Mouse (Mus musculus) midbrain, embryonic 11.5 days (tissue): ENCODE measurements around the gene Ibtk. TPM values are rescaled to one million over a fixed set of nuclear protein-coding genes. Genes with fewer than 3 reads are reported as not detected.

ENCODE experiments used
- ATAC-seq: fragments of 200-750 bp; cut with Nextera tagmentation; 2 replicates; pipeline ENCODE4 v1.8.0; 2017; ENCODE audit warnings: moderate TSS enrichment, moderate library complexity; ENCODE audit not compliant: low FRiP score
- DNase-seq: peaks from one replicate; pipeline ENCODE4 v3.0.0; 2015; ENCODE audit warnings: low spot score; ENCODE audit errors: missing footprints
- H3K27ac ChIP-seq: fragments of 300-500 bp; sonication (generic); 2 replicates; pipeline ENCODE4 v1.5.1; 2014; ENCODE audit warnings: low read depth, low read length
- H3K27me3 ChIP-seq: fragments of 300-500 bp; sonication (generic); 2 replicates; pipeline ENCODE4 v1.6.1; 2014; ENCODE audit warnings: mild to moderate bottlenecking, low read length, moderate library complexity, mixed read lengths; ENCODE audit not compliant: control insufficient read depth, insufficient read depth
- H3K36me3 ChIP-seq: fragments of 300-500 bp; sonication (generic); 2 replicates; pipeline ENCODE4 v1.6.1; 2014; ENCODE audit warnings: mild to moderate bottlenecking, low read length, moderate library complexity, mixed read lengths; ENCODE audit not compliant: control insufficient read depth, insufficient read depth
- H3K4me1 ChIP-seq: fragments of 300-500 bp; sonication (generic); 2 replicates; pipeline ENCODE4 v1.6.1; 2014; ENCODE audit warnings: low read length; ENCODE audit not compliant: control insufficient read depth, insufficient read depth
- H3K4me2 ChIP-seq: fragments of 300-500 bp; sonication (generic); 2 replicates; pipeline ENCODE4 v1.6.1; 2014; ENCODE audit warnings: mild to moderate bottlenecking, moderate library complexity
- H3K4me3 ChIP-seq: fragments of 300-500 bp; sonication (generic); 2 replicates; pipeline ENCODE4 v1.5.1; 2014; ENCODE audit warnings: low read depth, low read length
- H3K9ac ChIP-seq: fragments of 300-500 bp; sonication (generic); 2 replicates; pipeline ENCODE4 v1.6.1; 2014; ENCODE audit warnings: low read length
- H3K9me3 ChIP-seq: fragments of 300-500 bp; sonication (generic); 2 replicates; pipeline ENCODE4 v1.6.1; 2016; ENCODE audit warnings: low read length; ENCODE audit not compliant: control insufficient read depth
- WGBS: fragments of 180-500 bp; shearing (Covaris S2); extraction: QIAGEN DNeasy Blood & Tissue Kit; methylation state at CpG from one replicate; pipeline ENCODE4 v1.1.7; 2014; 5-methylcytosine and 5-hydroxymethylcytosine counted together
- polyA plus RNA-seq: library from polyadenylated mRNA; unstranded; fragments of >200 nt; fragmentation: Nextera tagmentation; extraction: Ambion mirVana; gene quantifications from 2 replicates; pipeline ENCODE4 v1.2.1, GENCODE M21; 2014

The Ibtk gene
- polyA plus RNA-seq, 1 experiment from 2014 or later, result 42.5 TPM

GRCm38 (mm10) chr9:85734821-85735220 lies 14.3 kb downstream of the Ibtk start:
- no peak overlapping the region for H3K4me3 ChIP-seq
- H3K36me3 ChIP-seq, result peaks cover 2% of the 10 kb centered on the region; the same call in 1 of the 2 replicates
- H3K4me2 ChIP-seq, result no peak overlapping the region
- no peaks in the 10 kb centered on the region for H3K4me1 ChIP-seq
- DNase-seq, result no peak
- 94% methylated on average over 4 of the region's 4 CpGs for WGBS
- H3K9me3 ChIP-seq, result no peaks in the 10 kb centered on the region
- H3K9ac ChIP-seq, result no peak overlapping the region
- no peak overlapping the region for H3K27ac ChIP-seq
- no peaks in the 10 kb centered on the region for H3K27me3 ChIP-seq
- no peak for ATAC-seq

- H3K4me2 ChIP-seq, result no peak overlapping the region
- no peaks in the 10 kb centered on the region for H3K27me3 ChIP-seq
- 93% methylated on average over 9 of the region's 9 CpGs for WGBS
- H3K36me3 ChIP-seq, result peaks cover 24% of the 10 kb centered on the region
- no peak overlapping the region for H3K9ac ChIP-seq
- no peaks in the 10 kb centered on the region for H3K4me1 ChIP-seq
- no peaks in the 10 kb centered on the region for H3K9me3 ChIP-seq
- no peak overlapping the region for H3K27ac ChIP-seq
- H3K4me3 ChIP-seq, result no peak overlapping the region
- ATAC-seq, result no peak
- no peak for DNase-seq
Observed at GRCm38 (mm10) chr9:85724078-85724477, 25.1 kb downstream of the Ibtk start.

- Histone ChIP-seq H3K27me3 (no peaks in the 10 kb centered on the region), H3K36me3 (peaks cover 29% of the 10 kb centered on the region), H3K4me2 (no peak overlapping the region), H3K4me1 (no peaks in the 10 kb centered on the region), H3K4me3 (no peak overlapping the region), H3K9me3 (no peaks in the 10 kb centered on the region), H3K9ac (no peak overlapping the region), H3K27ac (no peak overlapping the region)
- 91% methylated on average over 7 of the region's 7 CpGs for WGBS
- DNase-seq (no peak), ATAC-seq (no peak)
Observed at GRCm38 (mm10) chr9:85717336-85717735, 31.8 kb downstream of the Ibtk start.

DNA sequence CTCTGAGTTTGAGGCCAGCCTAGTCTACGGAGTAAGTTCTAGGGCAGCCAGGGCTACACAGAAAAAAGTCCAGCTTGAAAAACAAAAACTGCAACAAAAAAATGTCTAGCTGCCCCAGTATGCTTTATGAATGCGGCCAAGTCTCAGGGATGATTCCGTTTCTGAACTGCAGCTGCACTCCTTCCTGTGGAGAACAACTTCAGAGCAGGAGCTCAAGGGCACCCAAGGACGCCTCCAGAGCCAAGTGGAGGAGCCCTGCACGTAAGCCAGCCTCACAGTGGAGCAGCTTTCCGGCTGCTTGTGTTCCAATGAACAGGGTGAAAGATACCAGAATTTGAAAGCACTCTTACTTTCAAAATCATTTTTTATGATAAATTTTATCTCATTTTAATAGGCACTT lies 41.8 kb downstream of the Ibtk start:
- no peak overlapping the region for H3K4me3 ChIP-seq
- peaks cover 16% of the 10 kb centered on the region for H3K36me3 ChIP-seq
- no peaks in the 10 kb centered on the region for H3K4me1 ChIP-seq
- 88% methylated on average over 6 of the region's 6 CpGs for WGBS
- no peaks in the 10 kb centered on the region for H3K27me3 ChIP-seq
- H3K4me2 ChIP-seq, result no peak overlapping the region
- H3K9ac ChIP-seq, result no peak overlapping the region
- no peak for ATAC-seq
- no peaks in the 10 kb centered on the region for H3K9me3 ChIP-seq
- DNase-seq, result no peak
- H3K27ac ChIP-seq, result no peak overlapping the region

- 87% methylated on average over 5 of the region's 5 CpGs for WGBS
Observed at GRCm38 (mm10) chr9:85701981-85702380, 47.2 kb downstream of the Ibtk start.

GRCm38 (mm10) chr9:85695606-85696005 lies 53.5 kb downstream of the Ibtk start:
- WGBS, result 87% methylated on average over 3 of the region's 3 CpGs
- Histone ChIP-seq H3K4me1 (no peaks in the 10 kb centered on the region), H3K27ac (no peak overlapping the region), H3K9me3 (no peaks in the 10 kb centered on the region), H3K4me2 (no peak overlapping the region), H3K36me3 (no peaks in the 10 kb centered on the region; the same call in 1 of the 2 replicates), H3K27me3 (no peaks in the 10 kb centered on the region), H3K9ac (no peak overlapping the region), H3K4me3 (no peak overlapping the region)
- DNase-seq (no peak), ATAC-seq (no peak)

More at GRCm38 (mm10) chr9:85701981-85702380, 47.2 kb downstream of the Ibtk start:
- no peak overlapping the region for H3K27ac ChIP-seq
- no peaks in the 10 kb centered on the region for H3K4me1 ChIP-seq
- ATAC-seq, result no peak
- H3K27me3 ChIP-seq, result no peaks in the 10 kb centered on the region
- no peak overlapping the region for H3K4me2 ChIP-seq
- H3K36me3 ChIP-seq, result peaks cover 9% of the 10 kb centered on the region; the same call in 1 of the 2 replicates
- no peak overlapping the region for H3K9ac ChIP-seq
- no peak for DNase-seq
- H3K9me3 ChIP-seq, result no peaks in the 10 kb centered on the region
- H3K4me3 ChIP-seq, result no peak overlapping the region

DNA sequence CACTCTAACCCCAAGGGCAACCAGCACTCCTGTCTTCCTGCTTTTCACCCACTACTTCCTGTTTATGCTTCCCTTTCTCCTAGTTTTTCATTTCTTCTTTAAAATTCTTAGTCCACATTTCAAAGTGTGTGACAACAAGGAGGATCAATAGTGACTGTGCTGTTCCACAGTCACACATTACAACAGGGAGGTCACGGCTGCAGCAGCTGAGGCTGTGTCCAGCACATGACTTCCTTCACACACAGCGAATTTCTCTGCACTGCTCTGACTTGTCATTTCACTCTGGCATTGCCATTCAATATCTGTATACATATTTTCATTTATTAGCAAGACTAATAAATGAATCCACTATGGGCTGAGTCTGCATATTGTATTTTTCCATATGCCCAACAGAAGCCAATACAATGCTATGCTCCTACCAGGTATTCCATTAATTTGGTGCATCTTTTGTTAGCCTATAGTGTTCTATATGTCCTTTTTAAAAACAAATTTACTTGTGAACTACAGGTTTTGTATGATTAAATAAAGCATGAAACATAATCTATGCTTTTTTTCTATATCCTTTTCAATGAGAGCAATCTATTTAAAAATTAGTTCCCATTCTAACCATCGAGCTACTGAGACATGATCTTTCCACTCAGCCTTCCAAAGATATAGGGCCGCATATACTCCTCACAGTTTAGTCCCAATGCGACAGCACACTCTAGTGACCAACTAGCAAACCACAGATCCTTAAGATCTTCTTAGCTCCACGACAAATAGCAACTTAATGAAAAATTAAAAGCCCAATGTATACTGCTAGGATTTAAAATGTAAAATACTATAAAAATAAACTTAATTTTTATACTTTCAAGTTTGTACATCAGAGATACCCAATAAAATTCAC lies 55.7 kb downstream of the Ibtk start:
- Histone ChIP-seq H3K9ac (no peak overlapping the region), H3K27ac (no peak overlapping the region), H3K4me1 (no peaks in the 10 kb centered on the region), H3K36me3 (peaks cover 3% of the 10 kb centered on the region; the same call in 1 of the 2 replicates), H3K4me2 (no peak overlapping the region), H3K4me3 (no peak overlapping the region), H3K27me3 (no peaks in the 10 kb centered on the region), H3K9me3 (no peaks in the 10 kb centered on the region)
- DNase-seq (no peak), ATAC-seq (peak; percentile 70; the same call in 1 of the 2 replicates)
- 74% methylated on average over 6 of the region's 6 CpGs for WGBS

- peaks cover 5% of the 10 kb centered on the region; the same call in 1 of the 2 replicates for H3K36me3 ChIP-seq
- ATAC-seq, result no peak
- 89% methylated on average over 6 of the region's 6 CpGs for WGBS
Observed at GRCm38 (mm10) chr9:85685010-85685409, 64.1 kb downstream of the Ibtk start.

GRCm38 (mm10) chr9:85675131-85675905 lies 73.8 kb downstream of the Ibtk start:
- H3K4me2 ChIP-seq, result no peak overlapping the region
- whole genome bisulfite sequencing, result 83% methylated on average over 10 of the region's 10 CpGs
- no peaks in the 10 kb centered on the region for H3K9me3 ChIP-seq

More at GRCm38 (mm10) chr9:85685010-85685409, 64.1 kb downstream of the Ibtk start:
- no peak overlapping the region for H3K27ac ChIP-seq
- H3K9ac ChIP-seq, result no peak overlapping the region
- H3K4me2 ChIP-seq, result no peak overlapping the region
- no peaks in the 10 kb centered on the region for H3K4me1 ChIP-seq
- H3K9me3 ChIP-seq, result peaks cover 2% of the 10 kb centered on the region; the same call in 1 of the 2 replicates
- H3K4me3 ChIP-seq, result no peak overlapping the region
- no peaks in the 10 kb centered on the region for H3K27me3 ChIP-seq
- peak; percentile 90 for DNase-seq

More at GRCm38 (mm10) chr9:85675131-85675905, 73.8 kb downstream of the Ibtk start:
- no peak overlapping the region for H3K27ac ChIP-seq
- DNase-seq, result peak; percentile 37
- H3K4me3 ChIP-seq, result no peak overlapping the region
- ATAC-seq, result no peak
- no peak overlapping the region for H3K9ac ChIP-seq
- H3K27me3 ChIP-seq, result no peaks in the 10 kb centered on the region
- no peaks in the 10 kb centered on the region for H3K36me3 ChIP-seq
- no peaks in the 10 kb centered on the region; the same call in 1 of the 2 replicates for H3K4me1 ChIP-seq
